Mouse (Mus musculus): ENCODE results near the gene Snrpb.

DNA sequence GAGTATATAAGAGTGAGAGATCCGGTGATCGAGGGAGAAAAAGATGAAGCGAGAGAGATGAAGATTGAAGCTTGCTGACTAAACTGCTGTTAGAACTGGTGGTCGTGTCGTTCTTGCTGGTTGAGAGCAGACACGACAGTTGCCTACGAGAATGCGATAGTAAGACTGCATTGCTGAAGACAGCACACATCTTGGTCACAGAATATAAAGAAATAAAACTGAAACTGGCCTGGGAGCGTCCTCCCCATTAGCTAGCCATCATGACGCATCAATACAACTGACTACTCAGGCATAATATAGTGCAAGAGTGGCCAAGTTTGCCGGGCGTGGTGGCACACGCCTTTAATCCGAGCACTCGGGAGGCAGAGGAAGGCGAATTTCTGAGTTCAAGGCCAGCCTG lies 15.7 kb upstream of the Snrpb start, which contains the start of gene Tmc2:
- no peak for TF ChIP-seq MAX (IDR thresholded peaks at IDR 0.05)
- TF ChIP-seq USF1 (IDR thresholded peaks at IDR 0.05; ENCODE audit: low read depth): no peak
- TF ChIP-seq CEBPB (IDR thresholded peaks at IDR 0.05; ENCODE audit: low read depth): no peak
- TF ChIP-seq CTCF (IDR thresholded peaks at IDR 0.05; ENCODE audit: control insufficient read depth, insufficient read depth, insufficient read length): no peak
- TF ChIP-seq MYOD1 (IDR thresholded peaks at IDR 0.05; ENCODE audit: control insufficient read depth, insufficient read length, low read depth): no peak
- no peak for TF ChIP-seq MYOG (IDR thresholded peaks at IDR 0.05; ENCODE audit: control insufficient read depth, extremely low read depth, insufficient read length)

All from C2C12 (cell line).